Mouse (Mus musculus): ENCODE measurements around the gene Efna2.

DNA sequence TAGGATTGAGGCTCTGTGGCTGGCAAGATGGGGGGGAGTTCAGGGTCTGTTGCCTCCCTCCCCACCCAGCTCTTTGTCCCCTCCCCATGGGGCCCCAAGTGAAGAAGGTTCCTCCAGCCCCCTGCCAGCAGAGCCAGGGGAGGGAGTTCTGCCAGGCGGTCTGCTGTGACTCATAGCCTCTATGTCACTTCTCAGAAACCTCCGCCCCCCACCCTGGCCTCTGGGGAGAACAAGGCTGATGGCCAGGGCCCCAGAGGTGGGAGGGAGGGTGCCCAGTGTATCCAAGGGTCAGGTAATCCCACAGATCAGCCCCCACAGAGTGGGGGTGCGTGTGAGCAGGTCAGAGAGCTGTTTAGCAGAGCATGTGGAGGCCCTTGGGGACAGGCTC, 26.4 kb upstream of the Efna2 start:
- no peak for TF ChIP-seq TAL1 (IDR thresholded peaks at IDR 0.05; ENCODE audit: low read length)
- TF ChIP-seq GATA1 (IDR thresholded peaks at IDR 0.05; ENCODE audit: low read length) = no peak
